Mouse (Mus musculus): ENCODE measurements around the gene Mtf1. TPM values are rescaled to one million over a fixed set of nuclear protein-coding genes. Genes with fewer than 3 reads are reported as not detected.

Mtf1 gene
- total and polyA plus RNA-seq, 3 experiments = 17.8 to 37.8 (median 28.9) TPM

- TF ChIP-seq ZC3H11A (IDR thresholded peaks at IDR 0.05; ENCODE audit: low read depth, low read length) = no peak
- TF ChIP-seq RCOR1 (IDR thresholded peaks at IDR 0.05; ENCODE audit: low read depth, low read length) = no peak
- TF ChIP-seq TBP (IDR thresholded peaks at IDR 0.05; ENCODE audit: low read depth, low read length) = peak; percentile 54; the same call in 1 of the 2 replicates
These were observed 32.8 kb upstream of the Mtf1 start (continued) for GRCm38 (mm10) chr4:124768963-124769591.

- Histone ChIP-seq H3K27ac (ENCODE audit: control insufficient read depth, low read depth, low read length) (no peak overlapping the region), H3K79me2 (ENCODE audit: control insufficient read depth, insufficient read depth, low read length, poor library complexity) (peaks cover 33% of the 10 kb centered on the region), H3K9ac (ENCODE audit: control insufficient read depth, low read depth, low read length, poor library complexity, severe bottlenecking) (no peak overlapping the region), H3K9me3 (replicated peaks; ENCODE audit: insufficient read depth, low read length) (no peaks in the 10 kb centered on the region), H3K27me3 (ENCODE audit: control insufficient read depth in 1 of 2, insufficient read depth in 2 of 2, low read length in 2 of 2) (no peaks in the 10 kb centered on the region), H3K4me3 (ENCODE audit: control insufficient read depth in 1 of 2, insufficient read depth in 1 of 2, low read depth in 2 of 2, low read length in 2 of 2) (no peak overlapping the region), H3K36me3 (ENCODE audit: control insufficient read depth in 1 of 2, insufficient read depth in 2 of 2, low read length in 2 of 2) (peaks cover 0 to 78% of the 10 kb centered on the region in 2 experiments; a peak in 3 of 4 replicates), H3K4me1 (ENCODE audit: control insufficient read depth in 1 of 2, insufficient read depth in 2 of 2, low read length in 2 of 2) (peaks cover 37 to 82% of the 10 kb centered on the region in 2 experiments)
- TF ChIP-seq POLR2AphosphoS2 (IDR thresholded peaks at IDR 0.05; ENCODE audit: low read length) = no peak
- TF ChIP-seq MYC (IDR thresholded peaks at IDR 0.05; ENCODE audit: low read depth, low read length) = 0 out of 2 replicates have a peak, but pooled peaks have one; percentile 12
- no peak for TF ChIP-seq ZC3H11A (IDR thresholded peaks at IDR 0.05; ENCODE audit: low read depth, low read length)
- no peak for TF ChIP-seq JUND (IDR thresholded peaks at IDR 0.05; ENCODE audit: low read depth, low read length)
- peak; percentile 40; the same call in 1 of the 2 replicates for TF ChIP-seq BHLHE40 (IDR thresholded peaks at IDR 0.05; ENCODE audit: borderline replicate concordance, low read depth, low read length)
- TF ChIP-seq CTCF (IDR thresholded peaks at IDR 0.05 in 2 of 3, conservative IDR thresholded peaks at IDR 0.05 in 1 of 3; ENCODE audit: control insufficient read depth in 1 of 3, insufficient read depth in 1 of 3, low read depth in 2 of 3, low read length in 3 of 3, poor library complexity in 1 of 3, severe bottlenecking in 1 of 3) = peak in 1 of 3 experiments; percentile 6; a peak in 1 of 6 replicates
- no peak for DNase-seq (ENCODE audit: low read depth, low spot score)
These were observed 31.3 kb upstream of the Mtf1 start for GRCm38 (mm10) chr4:124770624-124771023.

- H3K27ac ChIP-seq (ENCODE audit: control insufficient read depth, low read depth, low read length) = peak overlapping the region; percentile 74
- peaks cover 0 to 65% of the 10 kb centered on the region in 2 experiments; a peak in 3 of 4 replicates for H3K36me3 ChIP-seq (ENCODE audit: control insufficient read depth in 1 of 2, insufficient read depth in 2 of 2, low read length in 2 of 2)
- no peaks in the 10 kb centered on the region for H3K27me3 ChIP-seq (ENCODE audit: control insufficient read depth in 1 of 2, insufficient read depth in 2 of 2, low read length in 2 of 2)
- DNase-seq (ENCODE audit: low read depth, low spot score) = peak; percentile 90
- H3K9me3 ChIP-seq (replicated peaks; ENCODE audit: insufficient read depth, low read length) = no peaks in the 10 kb centered on the region
- peaks cover 33% of the 10 kb centered on the region for H3K79me2 ChIP-seq (ENCODE audit: control insufficient read depth, insufficient read depth, low read length, poor library complexity)
- H3K9ac ChIP-seq (ENCODE audit: control insufficient read depth, low read depth, low read length, poor library complexity, severe bottlenecking) = no peak overlapping the region; the same call in 1 of the 2 replicates
- H3K4me3 ChIP-seq (ENCODE audit: control insufficient read depth in 1 of 2, insufficient read depth in 1 of 2, low read depth in 2 of 2, low read length in 2 of 2) = no peak overlapping the region
- peaks cover 33 to 67% of the 10 kb centered on the region in 2 experiments for H3K4me1 ChIP-seq (ENCODE audit: control insufficient read depth in 1 of 2, insufficient read depth in 2 of 2, low read length in 2 of 2)
- TF ChIP-seq GATA1 (IDR thresholded peaks at IDR 0.05; ENCODE audit: low read depth, low read length) (peak; percentile 94), RAD21 (IDR thresholded peaks at IDR 0.05; ENCODE audit: low read depth, low read length) (no peak), MAZ (IDR thresholded peaks at IDR 0.05; ENCODE audit: low read depth, low read length) (no peak), HCFC1 (IDR thresholded peaks at IDR 0.05; ENCODE audit: low read depth, low read length) (peak; percentile 53; the same call in 1 of the 2 replicates), TAL1 (IDR thresholded peaks at IDR 0.05; ENCODE audit: low read length) (peak; percentile 95), ELF1 (IDR thresholded peaks at IDR 0.05; ENCODE audit: low read depth, low read length) (peak; percentile 82), POLR2AphosphoS2 (IDR thresholded peaks at IDR 0.05; ENCODE audit: low read length) (no peak), ZC3H11A (IDR thresholded peaks at IDR 0.05; ENCODE audit: low read depth, low read length) (no peak), USF2 (IDR thresholded peaks at IDR 0.05; ENCODE audit: borderline replicate concordance in 1 of 2, insufficient read depth in 1 of 2, low read depth in 1 of 2, low read length in 2 of 2) (no peak), MYC (IDR thresholded peaks at IDR 0.05; ENCODE audit: low read depth, low read length) (peak; percentile 64; the same call in 1 of the 2 replicates), RCOR1 (IDR thresholded peaks at IDR 0.05; ENCODE audit: low read depth, low read length) (peak; percentile 91), ZNF384 (IDR thresholded peaks at IDR 0.05; ENCODE audit: low read depth, low read length) (peak; percentile 50), MAX (IDR thresholded peaks at IDR 0.05; ENCODE audit: low read length) (no peak; the same call in 1 of the 2 replicates), CHD2 (IDR thresholded peaks at IDR 0.05; ENCODE audit: low read length) (no peak), GABPA (IDR thresholded peaks at IDR 0.05; ENCODE audit: low read depth, low read length) (no peak), BHLHE40 (IDR thresholded peaks at IDR 0.05; ENCODE audit: borderline replicate concordance, low read depth, low read length) (no peak; the same call in 1 of the 2 replicates), JUND (IDR thresholded peaks at IDR 0.05; ENCODE audit: low read depth, low read length) (no peak), ETS1 (IDR thresholded peaks at IDR 0.05; ENCODE audit: low read depth, low read length) (peak; percentile 93), MAFK (IDR thresholded peaks at IDR 0.05; ENCODE audit: borderline replicate concordance, low read depth, low read length) (no peak), UBTF (IDR thresholded peaks at IDR 0.05; ENCODE audit: borderline replicate concordance, insufficient read depth, low read depth, low read length) (no peak), EP300 (IDR thresholded peaks at IDR 0.05; ENCODE audit: low read depth in 1 of 2, low read length in 2 of 2) (peak; percentile 87 to 90), CTCF (IDR thresholded peaks at IDR 0.05 in 2 of 3, conservative IDR thresholded peaks at IDR 0.05 in 1 of 3; ENCODE audit: control insufficient read depth in 1 of 3, insufficient read depth in 1 of 3, low read depth in 2 of 3, low read length in 3 of 3, poor library complexity in 1 of 3, severe bottlenecking in 1 of 3) (no peak), TCF12 (IDR thresholded peaks at IDR 0.05; ENCODE audit: low read depth, low read length) (peak; percentile 89), ZMIZ1 (IDR thresholded peaks at IDR 0.05; ENCODE audit: low read depth, low read length) (no peak), SMC3 (IDR thresholded peaks at IDR 0.05; ENCODE audit: low read depth, low read length) (no peak)
These were observed 29.8 kb upstream of the Mtf1 start for GRCm38 (mm10) chr4:124772125-124772524.

All from MEL (cell line).